Mouse (Mus musculus) mouse trophoblast stem cell (cell line): Measurements from ENCODE around the gene Slco1a4.
"Not testable (repeated sequence)": the region's sequence is repeated elsewhere in the genome, so short reads cannot be mapped to it uniquely, and the experiment has no call there.

Experiments
- in situ Hi-C, 2 experiments: fragments of 300-500 bp; cut with MseI, MboI; formaldehyde crosslinking; loops; 2 replicates in 1 of 2; 3 replicates in 1 of 2; pipeline ENCODE4 v1.15.1; 2025

Slco1a4 gene

DNA sequence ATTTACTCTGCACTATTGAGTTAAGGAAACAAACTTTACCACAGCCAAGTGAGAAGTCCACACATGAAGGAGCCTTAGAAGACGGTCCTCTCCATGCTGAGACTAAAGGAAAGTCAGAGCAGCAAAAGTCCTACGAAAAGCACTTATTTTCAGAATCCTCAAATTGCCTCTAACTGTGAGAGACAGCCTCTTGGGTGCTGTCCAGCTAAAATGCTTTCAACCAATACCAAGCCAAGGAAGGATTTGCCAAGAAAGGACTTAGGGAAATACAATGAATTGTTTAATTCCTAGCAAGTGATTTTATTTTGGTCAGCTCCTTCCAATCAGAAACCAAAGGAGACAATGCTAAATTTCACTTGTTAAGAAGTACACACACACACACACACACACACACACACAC, at the start of gene Slco1a4:
TSS of gene Slco1a4 (minus strand) at position 115 of the 400 bp plus-strand sequence.
- in situ Hi-C loops: no loop called here

DNA sequence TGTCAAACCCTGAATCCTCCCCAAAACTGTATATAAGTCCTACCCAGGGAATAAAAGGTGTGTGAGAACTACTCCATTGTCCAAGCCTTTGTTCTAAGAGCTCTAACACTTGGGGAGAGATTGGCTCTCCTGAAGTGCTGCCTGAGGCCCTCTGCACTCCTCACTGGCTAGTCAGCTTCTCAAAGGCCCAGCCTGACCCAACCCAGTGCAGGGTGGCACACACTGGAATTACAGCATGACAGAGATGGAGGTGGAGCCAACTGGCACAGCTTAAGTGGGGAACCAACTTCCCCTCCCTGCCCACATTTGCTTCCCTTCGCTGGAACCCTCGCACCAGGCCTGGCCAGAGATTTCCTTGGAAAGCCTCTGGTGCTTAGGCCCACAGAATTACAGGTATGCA, 42.2 kb upstream of the Slco1a4 start:
- in situ Hi-C loops: no loop called here

DNA sequence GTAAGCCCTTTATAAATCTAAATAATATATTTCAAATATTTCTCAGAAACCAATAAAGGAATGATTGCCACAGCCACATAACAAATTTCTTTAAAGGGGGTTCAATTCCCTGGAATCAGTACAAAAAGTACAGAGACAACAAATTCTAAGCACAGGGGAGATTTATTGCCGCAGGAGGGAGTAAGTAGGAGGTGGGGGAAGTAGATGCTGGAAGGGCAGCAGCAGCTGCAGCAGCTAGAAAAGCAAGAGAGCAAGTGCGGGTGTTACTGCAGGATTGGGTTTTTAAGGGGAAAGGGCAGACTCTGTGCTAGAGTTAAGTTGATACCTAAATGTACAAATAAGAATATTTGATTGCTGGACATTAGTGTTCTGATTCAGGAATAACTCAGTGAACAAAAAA, 33.7 kb upstream of the Slco1a4 start:
- in situ Hi-C loops: no loop called here

DNA sequence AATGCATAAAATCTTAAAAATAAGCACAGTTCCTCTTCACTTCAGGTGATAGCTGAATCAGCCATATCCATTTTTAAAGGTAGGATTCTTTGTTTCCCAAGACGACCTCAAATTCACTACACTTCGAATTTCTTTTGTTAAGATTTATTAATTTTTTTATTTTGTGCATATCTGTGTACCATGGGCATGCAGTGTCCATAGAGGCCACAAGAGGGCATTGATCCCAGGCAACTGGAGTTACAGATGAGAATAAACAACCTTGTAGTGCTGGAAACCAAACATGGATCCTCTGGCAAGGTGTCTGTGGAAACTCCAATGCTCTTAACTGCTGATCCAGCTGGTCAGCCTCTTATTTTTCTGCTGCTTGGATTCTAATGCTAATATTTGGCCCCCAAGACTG, 32.2 kb upstream of the Slco1a4 start:
- in situ Hi-C loops: no loop called here

DNA sequence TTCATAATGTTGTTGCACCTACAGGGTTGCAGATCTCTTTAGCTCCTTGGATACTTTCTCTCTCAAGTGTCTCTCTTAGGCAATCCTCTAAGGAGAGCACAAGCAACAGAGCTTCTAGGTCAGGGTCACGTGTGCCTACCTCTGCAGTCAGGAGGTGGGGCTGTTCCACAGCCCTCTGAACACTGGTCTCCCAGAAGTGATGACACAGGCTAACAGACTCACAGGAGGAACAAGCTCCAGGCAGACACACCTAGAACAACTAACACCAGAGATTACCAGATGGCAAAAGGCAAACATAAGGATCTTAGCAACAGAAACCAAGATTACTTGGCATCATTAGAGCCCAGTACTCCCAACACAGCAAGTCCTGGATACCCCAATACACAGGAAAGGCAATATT, 26.6 kb upstream of the Slco1a4 start:
- in situ Hi-C loops: no loop called here

DNA sequence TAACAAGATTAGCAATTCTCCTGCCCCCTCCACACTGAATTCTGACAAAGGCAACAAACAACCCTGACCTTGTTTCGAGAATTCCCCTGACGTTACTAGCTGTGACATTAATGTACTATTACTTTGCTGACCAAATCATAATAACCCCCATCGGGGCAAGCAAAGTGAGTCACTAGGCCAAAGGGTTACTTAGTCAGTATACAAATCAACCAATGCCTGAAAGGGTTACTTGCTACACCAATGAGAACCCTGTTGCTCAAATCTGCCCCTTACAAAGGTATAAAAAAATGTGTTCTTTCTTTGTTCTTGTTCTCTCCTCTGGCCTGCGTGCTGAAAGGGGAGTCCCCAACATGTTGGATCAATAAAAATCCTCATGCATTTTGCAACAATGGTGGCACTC, 19.7 kb upstream of the Slco1a4 start:
- in situ Hi-C loops: not testable (repeated sequence)

DNA sequence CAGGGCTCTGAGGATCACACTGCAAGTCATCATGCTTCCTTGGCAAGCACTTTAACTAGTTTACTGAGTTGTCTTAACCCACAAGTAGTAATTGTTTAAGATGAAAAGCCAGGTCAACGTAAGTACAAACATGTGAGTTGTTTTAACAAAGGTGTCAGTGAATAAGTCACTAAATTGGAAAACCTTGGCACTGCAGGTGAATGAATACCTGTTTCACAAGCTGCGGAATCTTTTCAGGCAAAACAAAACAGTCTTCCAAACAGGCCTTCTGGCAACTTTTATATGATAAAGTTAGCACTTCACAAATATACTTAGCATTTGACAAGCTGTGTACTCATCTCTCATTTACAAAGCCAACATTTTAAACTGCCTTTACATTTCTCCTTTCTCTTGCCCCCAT, 15.7 kb upstream of the Slco1a4 start:
- in situ Hi-C loops: no loop called here

DNA sequence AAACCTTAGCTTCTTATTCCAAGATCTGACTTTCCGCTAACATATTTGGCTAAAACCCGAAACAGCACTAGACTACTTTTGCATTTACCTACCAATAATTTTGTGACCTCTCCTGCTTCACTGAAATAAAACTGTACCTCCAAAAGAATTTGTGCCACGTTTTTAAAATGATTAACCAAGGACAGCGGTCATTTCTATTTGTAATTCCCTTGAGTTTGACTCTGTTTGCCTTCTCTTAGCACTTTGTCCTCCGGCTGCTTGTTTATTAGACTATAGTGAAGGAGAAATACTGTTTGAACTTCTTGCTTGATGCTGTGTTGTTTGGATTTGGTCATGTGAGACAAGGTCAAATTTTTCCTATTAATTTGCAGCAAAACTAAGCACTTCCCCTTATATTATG, 12.7 kb upstream of the Slco1a4 start:
- in situ Hi-C loops: no loop called here

DNA sequence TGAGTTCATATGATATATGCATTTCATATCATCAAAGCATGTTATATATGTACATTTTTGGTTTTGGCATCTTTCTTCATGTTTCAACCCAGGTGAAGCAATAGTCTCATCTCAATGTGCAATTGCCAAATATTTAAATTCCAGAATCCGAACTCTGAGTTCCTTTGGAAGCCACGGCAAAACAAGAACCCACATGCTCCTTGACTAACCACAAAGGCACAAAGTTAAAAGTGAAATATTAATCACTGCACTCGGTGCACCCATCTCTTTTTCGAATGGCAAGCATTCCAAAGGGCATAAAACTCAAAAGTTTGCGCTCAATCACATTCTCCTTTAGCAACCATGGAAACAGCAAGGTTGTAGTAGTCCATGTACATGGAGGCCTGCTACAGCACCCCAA, 10.0 kb upstream of the Slco1a4 start:
- in situ Hi-C loops: no loop called here

DNA sequence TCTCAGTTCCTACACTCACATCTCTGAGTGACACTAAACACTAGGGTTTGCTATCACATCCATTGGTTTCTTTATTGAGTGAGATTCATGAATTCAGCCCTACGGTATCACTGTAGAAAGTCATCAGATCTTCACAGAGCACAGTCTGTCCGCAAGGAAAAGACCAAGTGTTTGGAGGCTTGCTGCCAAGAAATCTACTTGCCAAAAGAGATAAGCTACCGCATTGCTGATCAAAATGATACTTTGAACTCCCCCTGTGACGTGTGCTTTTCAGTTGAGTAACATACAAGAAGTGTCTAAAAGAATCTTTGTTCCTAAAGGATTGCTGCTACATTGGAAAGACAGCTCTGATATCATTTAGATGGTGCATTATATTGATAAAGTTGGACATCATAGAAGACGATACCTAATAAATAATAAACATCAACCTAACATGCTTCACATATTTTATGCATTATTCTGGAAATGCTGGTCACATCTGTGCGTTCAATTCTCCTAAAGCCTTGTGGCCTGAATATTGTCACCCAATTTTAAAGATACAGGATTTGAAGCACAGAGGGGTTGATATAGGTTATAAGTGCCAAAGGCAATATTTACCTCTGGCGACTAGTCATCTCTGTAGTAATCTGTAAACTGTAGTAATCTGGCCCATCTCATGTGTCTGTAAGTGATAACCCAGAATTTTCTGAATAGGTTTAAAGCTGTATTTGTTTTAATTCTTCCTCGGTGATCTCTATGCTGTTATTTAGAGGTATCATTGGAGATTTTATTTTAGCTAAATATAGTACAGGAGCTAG, 1.9 kb upstream of the Slco1a4 start:
- in situ Hi-C loops: no loop called here

DNA sequence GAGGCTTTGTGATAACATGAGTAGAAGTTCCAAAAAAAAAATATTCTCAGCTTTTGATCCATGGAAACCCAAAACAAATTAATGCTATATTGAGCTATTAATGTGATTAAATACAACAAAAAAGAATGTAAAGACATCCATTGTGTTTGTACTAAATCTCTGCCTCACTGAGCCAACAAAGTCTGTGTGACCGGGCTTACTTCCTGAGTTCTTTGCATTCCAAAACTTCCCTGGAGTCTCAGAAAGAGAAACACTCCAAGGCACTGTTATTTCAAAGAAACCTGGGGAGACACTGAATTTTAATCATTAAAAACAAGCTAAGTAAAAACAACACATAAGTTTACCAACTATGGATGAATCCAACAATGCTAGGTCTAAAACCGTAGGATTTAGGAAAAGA, 2.4 kb downstream of the Slco1a4 start:
- in situ Hi-C loops: no loop called here

DNA sequence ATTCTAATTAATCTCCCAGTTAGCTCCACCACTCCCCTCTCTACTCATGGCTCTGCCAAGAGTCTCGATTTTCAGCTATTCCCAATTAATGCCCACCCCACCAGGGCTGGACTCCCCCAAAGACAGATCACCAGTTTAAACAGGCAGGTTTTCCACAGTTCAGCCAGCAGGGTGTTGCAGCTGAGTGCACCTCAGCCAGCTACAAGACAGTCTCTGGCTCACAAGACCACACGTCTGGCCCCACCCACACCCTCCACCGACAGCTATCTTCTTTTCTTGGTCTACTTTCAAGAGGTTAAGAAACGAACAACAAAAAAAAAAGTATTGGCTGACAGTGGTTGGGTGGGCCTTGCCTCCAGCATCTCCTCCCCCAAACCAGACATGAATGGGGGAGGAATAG, 6.9 kb downstream of the Slco1a4 start:
- in situ Hi-C loops: no loop called here

DNA sequence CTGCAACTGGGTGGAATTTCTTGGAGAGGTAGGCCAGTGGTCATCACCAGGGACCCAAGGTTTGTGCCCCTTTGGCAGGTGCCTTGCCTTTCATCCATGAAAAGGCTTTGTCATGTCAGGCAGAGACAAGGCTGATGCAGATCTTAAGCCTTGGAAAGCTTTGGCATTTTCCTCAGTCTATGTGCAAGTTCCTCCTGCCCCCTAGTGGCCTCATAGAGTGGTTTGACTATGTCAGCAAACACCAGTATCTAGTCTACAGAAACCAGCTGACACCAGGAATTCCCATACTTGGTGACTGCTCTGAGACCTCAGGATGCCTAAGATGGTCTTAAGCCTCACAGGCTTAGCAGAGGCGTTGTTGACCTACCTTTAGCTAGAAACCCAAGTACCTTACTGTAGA, 58.2 kb downstream of the Slco1a4 start:
- in situ Hi-C loops: loop anchor here (10.0 kb wide), 1 partner anchor 313 kb away; no protein-coding TSS in a partner anchor

DNA sequence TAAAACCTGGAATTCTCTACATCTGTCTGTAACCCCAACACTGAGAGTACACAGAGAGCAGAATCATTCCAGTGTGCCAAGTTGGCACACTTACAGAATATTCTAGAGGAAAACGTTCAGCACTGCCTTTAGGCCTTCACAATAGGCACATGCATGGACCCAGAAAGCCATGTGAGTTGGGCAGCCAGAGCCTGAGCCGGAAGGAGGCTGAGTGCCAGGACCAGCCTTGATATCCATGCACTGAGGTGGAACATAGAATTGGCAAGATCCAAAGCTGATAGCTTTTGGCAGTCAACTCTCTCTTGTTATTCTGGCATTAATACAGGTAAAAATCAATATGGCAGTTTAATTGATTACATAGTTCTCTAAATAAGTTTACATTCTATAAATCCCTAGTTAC, 81.5 kb downstream of the Slco1a4 start:
- in situ Hi-C loops: no loop called here

DNA sequence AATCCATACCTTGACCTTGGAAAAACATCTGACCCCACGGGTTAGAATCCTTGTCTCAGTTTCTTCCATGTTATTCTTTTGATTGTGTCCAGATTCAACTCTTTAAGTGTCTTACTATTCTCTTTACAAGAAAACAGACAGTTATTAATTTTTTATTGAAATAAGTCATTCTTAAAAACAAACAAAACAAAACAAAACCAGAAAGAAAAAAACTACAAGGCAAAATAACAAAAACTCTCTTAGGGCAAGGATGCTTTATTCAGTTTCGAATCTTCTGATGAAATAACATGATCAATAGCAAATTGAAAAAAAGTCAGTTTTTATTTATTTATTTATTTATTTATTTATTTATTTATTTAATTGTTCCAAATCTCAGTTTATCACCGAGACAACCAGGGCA, 82.3 kb downstream of the Slco1a4 start, which contains the start of gene Gm5724:
TSS of gene Gm5724 (minus strand) at position 101 of the 400 bp plus-strand sequence.
- in situ Hi-C loops: no loop called here
